Comparison of ENCODE assay signal across 1 mouse cellular context in genomic region chr17:33915671-33916250, GRCm38 (mm10).
TF ChIP-seq lines count a peak whose summit lies in the region.

TSS of gene Tapbp (plus strand) at chr17:33915899.
TSS of gene Zbtb22 (plus strand) at chr17:33915904.

TF ChIP-seq in MEL, 35 proteins besides CTCF, POLR2A, EP300 and RAD21 (continued from another document):
- TF ChIP-seq MYB (IDR thresholded peaks at IDR 0.05; ENCODE audit: low read depth, low read length) (0 out of 2 replicates have a peak, but pooled peaks have one; percentile 34), HCFC1 (IDR thresholded peaks at IDR 0.05; ENCODE audit: low read depth, low read length) (peak; percentile 92), ZNF384 (IDR thresholded peaks at IDR 0.05; ENCODE audit: low read depth, low read length) (no peak), UBTF (IDR thresholded peaks at IDR 0.05; ENCODE audit: borderline replicate concordance, insufficient read depth, low read depth, low read length) (no peak), MXI1 (IDR thresholded peaks at IDR 0.05; ENCODE audit: low read depth, low read length) (peak; percentile 83), POLR2AphosphoS5 (IDR thresholded peaks at IDR 0.05; ENCODE audit: borderline replicate concordance, low read depth, low read length) (no peak), MYC (IDR thresholded peaks at IDR 0.05; ENCODE audit: low read depth, low read length) (no peak), ZKSCAN1 (IDR thresholded peaks at IDR 0.05; ENCODE audit: low read depth, low read length) (no peak), CHD2 (IDR thresholded peaks at IDR 0.05; ENCODE audit: low read length) (peak; percentile 84), SIN3A (IDR thresholded peaks at IDR 0.05; ENCODE audit: low read length) (peak; percentile 100), TCF12 (IDR thresholded peaks at IDR 0.05; ENCODE audit: low read depth, low read length) (peak; percentile 45), GABPA (IDR thresholded peaks at IDR 0.05; ENCODE audit: low read depth, low read length) (no peak), ZC3H11A (IDR thresholded peaks at IDR 0.05; ENCODE audit: low read depth, low read length) (no peak), USF1 (IDR thresholded peaks at IDR 0.05; ENCODE audit: low read depth, low read length) (0 out of 2 replicates have a peak, but pooled peaks have one; percentile 10), ZMIZ1 (IDR thresholded peaks at IDR 0.05; ENCODE audit: low read depth, low read length) (peak; percentile 60; the same call in 1 of the 2 replicates)
